Mouse (Mus musculus) layer of hippocampus, adult 9-10 months (tissue): ENCODE data around the gene Ccin.

Experiments
- DNase-seq: peaks from one replicate; pipeline ENCODE4 v3.0.0; 2022; ENCODE audit warnings: low spot score

Ccin gene

DNA sequence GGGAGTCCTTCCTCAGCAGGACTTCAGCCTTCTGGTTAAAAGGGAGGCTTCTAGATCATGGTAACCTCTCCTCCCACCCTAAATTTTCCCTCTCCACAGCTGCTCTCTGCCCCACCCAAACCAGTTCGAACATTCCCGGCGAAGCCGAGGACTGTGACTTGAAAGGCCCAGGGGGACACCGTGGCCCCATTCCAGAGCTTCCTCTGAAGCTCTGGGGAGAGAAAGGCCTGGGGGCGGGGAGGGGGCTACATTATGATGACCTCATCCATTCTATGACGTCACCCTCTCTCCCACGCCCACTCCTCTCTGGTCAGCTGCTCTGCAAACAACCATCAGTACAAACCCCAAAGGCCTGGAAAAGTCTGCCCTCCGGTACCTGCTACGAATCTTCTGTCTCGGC, at the start of gene Ccin:
Gene Ccin, plus strand, starts transcription at position 303 of the 400 bp plus-strand sequence.
- DNase-seq = no peak

DNA sequence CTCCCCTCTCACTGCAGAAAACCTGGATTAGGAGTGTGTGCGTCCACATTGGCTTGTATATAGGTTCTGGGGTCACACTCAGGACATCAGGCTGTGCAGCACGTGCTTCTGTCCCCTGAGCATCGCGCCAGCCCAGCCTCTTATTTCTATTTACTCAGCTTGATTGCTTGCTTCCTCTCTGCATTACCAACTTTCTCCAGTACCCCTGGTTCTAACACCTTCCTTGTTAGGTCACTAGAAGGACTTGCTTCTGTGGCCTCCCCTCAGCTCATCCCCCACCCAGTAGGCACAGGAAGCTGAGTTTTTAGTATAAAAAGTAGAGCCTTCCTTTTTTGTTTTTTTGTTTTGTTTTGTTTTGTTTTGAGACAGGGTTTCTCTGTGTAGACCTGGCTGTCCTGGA, 47.1 kb upstream of the Ccin start:
- no peak for DNase-seq

DNA sequence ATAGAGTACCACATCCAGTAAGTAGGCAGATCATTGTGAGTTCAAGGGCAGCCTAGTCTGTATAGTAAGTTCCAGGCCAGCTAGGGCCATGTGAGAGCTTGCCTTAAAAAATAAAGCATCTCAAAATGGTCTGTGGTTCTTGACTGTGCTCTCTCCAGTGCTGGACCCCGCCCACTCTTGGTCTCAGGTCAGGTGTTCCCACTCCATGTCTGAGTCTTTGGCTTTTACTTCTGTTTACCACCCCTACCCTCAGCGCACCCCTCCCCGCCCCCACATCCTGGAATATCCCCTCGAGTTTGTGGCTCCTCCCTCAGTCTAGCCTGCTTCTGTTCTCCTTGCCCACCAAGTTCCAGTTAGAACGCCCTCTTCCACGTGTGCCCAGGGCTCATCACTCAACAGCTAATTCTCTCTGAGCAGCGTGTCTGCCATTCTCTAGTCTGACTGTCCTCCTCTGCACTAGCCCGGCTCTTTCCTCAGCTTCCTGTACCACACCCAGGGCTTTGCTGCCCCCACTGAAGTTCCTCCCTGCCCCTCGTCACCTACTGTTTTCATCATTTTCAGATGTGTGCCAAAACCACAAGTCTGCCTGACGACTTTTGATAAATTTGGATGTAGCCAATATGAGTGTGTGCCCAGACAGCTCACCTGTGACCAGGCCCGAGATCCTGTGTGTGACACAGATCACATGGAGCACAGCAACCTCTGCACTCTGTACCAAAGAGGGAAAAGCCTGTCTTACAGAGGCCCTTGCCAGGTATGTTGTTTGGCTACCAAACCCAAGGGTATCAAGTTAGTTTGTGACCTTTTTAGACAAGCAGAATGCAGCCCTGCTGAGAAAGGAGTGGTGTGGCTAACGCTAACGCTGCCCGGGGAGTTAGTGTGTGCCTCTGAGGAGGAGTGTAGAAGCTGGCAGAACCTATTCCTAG, 46.3 kb upstream of the Ccin start:
- no peak for DNase-seq

DNA sequence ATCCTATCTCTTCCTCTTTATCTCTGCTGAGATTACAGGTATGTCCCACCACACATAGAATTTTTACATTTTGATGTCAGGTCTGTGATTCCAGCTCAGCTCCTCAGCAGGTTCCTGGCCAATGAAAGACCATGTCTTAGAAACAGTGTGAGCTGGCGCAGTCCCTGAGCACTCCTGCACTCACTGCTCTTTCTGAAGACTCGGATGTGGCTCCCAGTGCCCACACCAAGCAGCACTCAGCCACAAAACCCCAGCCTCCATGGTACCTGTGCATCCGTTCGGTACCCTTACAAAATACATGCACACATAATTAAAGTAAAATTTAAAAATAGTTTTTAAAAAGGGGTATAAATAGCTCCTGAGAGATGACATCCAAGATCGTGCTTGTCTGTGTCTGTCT, 42.0 kb upstream of the Ccin start:
- no peak for DNase-seq

DNA sequence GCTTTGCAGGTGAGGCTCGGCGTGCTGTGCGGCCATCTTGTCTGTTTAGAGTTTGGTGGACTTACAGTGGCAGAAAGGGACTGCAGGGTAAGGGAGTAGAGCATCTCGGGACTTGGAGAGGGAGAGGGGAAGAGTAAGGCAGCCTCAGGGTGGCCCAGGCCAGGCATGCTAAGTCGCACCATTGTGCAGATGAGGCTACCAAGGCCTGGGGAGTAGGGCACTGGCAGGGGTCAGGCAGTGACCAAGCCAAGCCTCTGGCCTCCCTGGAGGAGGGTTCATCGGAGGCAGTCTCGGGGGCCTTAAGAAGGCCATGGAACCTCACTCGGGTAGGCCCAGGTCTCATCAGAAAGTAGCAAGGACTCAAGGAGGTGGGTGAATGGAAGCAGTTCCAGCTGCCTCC, 40.9 kb upstream of the Ccin start:
- DNase-seq = no peak

DNA sequence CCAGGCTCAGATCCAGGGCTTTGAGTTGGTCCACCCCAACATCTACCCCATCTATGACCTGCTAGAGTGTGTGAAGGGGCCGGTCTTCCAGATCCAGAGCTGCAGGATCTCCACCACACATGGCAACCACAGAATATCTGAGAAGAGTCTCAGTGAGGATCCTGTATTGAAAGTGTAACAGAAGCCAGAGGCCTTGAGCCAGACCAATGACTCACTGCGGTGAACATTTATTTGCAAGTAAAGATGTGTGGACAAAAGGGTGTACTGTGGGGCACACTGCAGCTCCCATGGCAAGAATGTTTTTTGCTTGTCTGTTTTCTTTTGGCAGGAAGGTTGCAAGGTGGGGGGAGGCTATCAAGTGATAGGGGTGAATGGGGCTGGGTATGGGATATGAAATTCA, 35.7 kb upstream of the Ccin start:
- DNase-seq = no peak

DNA sequence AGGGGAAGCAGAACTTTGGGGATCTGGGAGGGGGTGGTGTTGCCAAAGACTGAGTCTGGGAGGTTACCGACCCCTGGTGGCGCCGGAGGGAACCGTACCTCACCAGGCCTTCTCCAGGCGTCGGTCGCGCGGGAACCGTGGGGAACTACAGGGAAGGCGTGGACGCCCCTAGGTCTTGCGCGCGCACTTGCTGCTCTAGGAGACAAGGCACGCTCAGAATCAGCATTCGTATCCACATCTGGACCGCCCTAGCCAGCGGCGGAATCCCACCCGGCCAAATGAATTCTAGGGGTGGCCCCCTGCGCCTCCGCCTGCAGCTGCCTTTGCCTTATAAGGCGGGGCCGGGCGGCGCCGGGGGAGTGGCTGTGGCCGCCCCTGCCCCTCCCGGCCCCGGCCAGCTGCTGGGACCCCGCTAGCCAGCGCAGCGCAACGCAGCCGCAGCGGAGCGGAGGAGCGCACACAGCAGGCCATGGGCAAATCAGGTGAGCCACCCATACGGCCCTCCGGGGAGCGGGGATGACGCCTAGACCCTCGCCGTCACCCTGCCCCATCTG, 25.9 kb upstream of the Ccin start, which contains the start of gene Glipr2:
Gene Glipr2, plus strand, starts transcription at position 110 of the 554 bp plus-strand sequence.
- DNase-seq = no peak

DNA sequence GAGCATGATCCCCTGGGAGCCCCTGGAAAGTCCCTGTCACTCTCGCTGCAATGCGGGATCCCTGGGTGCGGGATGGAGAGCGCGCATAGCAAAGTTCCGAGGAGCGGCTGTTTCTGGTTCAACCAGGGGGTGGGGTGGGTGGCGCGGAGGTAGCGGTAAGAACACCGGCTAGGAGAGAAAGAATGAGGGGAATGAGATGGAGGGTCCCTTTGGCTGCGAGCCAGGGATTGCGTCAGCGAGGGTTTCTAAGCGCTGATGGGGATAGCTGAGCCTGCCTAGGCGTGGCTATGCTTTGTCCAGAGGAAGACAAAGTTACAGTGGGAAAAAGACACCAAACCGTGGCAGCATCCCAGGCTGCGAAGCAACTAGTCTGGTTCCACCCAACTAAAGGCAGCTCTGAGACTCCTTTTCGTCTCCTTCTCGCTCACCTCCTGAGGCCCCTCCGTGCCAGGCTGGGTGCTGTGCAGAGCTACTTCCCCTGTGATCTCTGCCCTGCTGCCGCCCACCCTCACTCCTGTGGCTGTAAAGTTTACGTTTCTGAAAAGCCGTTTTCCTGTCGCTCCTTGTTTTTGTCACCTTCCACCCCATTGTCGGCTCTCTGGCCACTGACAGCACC, 25.3 kb upstream of the Ccin start:
- no peak for DNase-seq

DNA sequence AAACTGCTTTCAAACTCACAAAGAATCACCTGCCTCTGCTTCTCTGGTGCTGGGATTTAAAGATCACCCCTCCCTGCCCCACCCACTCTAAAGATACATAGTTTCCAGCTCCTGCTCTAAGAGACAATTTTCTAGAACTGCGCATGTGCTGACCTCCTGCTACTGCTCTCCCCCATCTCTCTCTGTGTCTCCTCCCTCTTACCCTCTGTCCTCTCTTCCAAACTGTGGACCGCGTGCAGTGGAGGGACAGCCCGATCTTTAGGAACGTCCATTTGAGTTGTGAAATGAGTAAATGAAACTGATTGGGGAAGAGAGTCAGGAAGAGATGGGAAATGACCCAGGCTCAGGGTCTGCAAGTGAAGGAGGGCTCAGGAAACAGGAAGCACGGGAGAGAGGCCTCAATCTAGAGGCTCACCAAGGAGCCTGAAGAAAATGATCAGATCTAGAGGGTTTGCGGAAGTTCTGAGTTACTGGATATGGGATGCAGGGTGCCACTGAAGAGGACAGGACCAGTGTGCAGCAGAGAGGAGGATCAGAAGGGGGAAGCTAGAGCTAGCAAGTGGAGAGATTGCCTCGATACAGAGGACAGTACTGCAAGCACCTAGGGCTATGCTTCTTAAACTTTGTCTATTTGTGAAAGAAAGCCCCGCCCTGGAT, 23.6 kb upstream of the Ccin start:
- DNase-seq = no peak

DNA sequence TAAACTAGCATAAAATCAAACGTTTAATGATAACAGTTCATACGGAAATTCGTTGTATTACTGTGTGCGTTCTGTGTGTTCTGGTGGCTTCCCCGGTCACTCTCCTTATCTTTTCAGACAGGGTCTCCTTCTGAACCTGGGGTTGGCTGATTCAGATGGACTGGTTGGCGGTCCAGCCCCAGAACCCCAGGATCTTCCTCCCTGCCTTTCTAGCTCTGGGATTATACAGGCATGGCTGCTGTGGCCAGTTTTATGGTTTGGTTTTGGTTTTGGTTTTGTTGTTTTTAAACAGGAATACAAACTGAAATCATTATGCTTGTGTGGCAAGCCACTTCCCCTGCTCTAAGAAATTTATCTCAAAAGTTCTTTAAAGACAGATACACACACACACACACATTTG, 23.1 kb upstream of the Ccin start:
- no peak for DNase-seq

DNA sequence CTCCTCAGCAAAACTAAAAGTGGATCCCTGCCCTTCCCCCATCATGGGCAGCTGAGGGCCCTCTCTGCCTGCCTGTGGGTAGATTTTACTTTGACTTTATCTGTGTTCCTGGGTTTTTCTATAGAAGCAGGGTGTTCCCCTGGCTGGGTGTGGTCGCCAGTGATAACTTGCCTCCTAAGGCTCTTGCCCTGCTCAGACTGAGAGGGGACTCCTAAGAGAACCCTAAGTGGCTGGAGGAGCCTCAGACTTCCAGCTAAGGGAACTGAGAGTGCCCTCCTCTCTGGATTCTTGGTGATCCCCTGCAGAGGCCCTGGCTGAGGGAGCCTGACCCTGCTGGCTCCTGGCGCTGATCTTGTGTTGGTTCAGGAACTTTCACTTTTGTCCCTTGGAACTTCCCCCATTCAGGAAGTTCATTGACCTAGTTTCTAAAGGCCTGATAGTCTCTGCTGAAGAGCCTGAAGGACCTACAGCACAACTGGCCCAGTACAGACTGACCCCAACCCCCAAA, 18.9 kb upstream of the Ccin start:
- no peak for DNase-seq

DNA sequence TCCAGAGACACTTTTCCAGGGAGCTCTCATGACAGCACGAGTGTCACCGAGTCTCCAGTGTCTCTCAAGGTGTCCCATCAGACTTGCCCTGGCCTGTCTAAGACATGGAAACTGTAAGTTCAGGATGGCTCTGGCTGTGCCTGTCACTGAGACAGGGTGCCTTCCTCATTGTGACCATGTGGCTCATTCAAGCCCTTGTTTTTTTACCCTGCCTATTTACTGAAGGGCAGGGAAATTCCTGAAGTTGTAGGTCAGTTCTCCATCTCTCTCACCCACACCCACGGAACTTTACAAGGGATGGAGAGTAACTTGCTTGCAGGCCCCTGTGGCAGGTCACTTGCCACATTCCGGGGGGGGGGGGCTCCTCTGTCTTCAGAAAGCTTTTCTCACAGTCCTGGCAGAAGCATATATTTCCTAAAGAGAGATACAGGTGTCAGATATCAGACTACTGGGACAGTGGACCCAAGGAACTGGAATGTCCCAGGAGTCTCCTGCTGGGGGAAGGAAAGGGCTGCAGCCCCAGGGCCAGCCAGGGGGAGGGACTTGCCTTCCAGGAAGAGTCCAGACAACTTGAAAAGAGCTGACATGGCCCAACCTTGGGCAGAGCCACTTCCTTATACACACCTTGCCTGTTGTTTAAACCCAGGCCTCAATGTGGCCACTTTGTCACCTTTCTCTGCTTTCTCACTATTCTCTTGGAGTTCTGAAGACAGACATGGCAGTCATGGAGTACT, 18.2 kb upstream of the Ccin start:
- no peak for DNase-seq

DNA sequence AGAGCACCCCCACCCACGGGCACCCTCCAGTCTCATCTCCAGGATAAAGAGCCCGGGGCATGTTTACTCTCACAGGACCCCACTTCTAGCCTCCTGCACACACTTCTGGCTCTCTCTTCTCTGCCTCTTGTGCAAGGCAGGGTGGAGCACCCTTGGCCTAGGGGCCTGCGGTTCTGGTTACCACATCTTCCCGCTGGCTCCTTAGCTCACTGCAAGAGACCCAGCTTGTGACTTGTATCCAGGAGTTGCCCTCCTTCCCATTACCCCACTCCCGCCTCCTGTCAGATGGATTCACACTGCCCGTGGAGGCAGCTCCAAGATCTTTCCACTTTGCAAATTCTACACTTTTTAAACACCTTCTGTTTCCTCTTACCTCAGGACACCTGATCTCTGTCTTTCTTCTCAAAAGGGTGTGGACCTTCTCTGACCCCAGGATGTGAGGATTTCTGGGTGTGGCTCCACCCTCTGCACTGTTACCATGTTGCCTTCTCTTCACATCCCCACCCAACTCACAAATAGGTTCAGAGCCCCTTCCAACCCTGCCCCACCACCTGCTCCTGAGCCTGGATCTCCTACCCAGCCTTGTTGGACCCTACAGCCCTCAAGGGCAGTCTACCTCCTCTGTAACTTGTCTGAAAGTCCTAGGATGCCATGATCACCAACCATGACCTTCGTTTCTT, 17.3 kb upstream of the Ccin start:
- no peak for DNase-seq

DNA sequence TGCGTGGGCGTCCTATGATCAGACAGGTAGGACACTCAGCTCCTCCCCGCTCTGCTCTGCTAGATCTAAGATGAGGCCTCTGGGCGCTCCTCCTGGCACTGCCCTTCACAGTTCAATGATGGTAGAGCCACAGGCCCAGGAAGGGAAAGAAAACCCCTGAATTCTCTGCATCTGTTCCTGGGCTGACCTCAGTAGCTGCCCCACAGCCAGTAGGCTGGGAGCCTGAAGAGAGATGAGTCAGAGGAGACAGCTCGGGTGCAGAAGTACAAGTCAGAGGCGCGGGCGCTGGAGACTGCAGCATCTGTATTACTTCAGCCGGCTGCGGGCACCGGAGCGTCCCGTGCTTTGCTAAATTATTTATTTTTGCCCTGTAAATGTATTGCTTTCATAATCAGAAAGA, 14.6 kb upstream of the Ccin start:
- no peak for DNase-seq

DNA sequence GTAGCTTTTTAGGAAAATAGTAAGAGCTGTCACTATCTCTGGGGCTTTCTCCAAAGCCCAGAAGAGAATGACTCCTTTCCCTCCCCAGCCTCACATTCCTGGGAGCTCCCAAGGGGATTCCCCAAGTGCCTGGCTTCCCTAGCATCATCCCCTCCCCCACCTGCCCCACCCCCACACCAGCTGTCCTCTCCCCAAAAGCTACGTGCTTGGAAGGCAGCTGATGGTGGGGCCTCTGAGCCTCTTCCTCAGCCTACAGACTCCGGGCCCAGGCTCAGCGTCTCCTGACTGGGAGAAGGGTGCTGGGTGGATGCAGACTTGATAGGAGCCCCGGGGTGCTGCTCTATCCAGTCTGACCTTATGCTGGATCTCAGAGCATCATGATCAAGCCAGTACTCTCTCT, 13.9 kb upstream of the Ccin start:
- DNase-seq = no peak

DNA sequence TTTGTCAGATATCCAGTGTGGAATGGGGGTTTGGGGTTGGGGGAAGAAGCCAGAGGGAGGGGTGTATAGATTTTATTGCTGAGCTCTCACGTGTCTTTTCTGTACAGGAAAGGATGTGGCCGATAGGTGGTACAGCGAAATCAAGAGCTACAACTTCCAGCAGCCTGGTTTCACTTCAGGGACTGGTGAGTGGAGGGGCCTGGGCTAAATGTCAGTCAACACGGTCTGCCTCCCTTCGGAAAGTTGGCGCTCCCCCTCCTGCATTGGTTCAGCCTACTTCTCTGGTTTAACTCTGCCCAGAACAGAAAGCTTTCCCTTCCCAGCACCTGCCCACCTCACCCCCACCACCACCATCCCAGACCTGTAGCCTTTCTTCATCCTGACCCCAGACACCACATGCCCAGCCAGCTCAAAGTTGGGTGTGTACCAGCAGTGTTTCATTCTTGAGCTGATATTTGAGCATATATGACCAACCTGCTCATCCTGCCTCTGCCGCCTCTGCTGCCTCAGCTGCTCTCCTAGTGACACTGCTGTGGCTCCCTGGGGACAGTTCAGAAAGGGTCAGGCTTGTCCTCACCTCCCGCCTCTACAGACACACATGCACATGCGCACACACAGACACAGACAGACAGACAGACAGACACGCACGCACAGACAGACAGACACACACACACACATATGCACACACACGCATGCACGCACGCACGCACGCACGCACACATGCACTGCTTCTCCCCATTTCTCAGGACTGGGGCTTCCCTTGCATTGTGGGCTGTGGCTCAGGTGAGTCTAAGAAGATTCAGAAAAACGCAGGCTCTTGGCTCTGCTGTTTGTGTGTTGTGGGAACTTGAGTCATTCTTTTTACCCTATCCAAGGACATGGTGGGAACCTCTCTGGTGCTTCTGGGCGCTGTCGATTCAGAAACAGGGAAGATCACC, 12.6 kb upstream of the Ccin start:
- no peak for DNase-seq

DNA sequence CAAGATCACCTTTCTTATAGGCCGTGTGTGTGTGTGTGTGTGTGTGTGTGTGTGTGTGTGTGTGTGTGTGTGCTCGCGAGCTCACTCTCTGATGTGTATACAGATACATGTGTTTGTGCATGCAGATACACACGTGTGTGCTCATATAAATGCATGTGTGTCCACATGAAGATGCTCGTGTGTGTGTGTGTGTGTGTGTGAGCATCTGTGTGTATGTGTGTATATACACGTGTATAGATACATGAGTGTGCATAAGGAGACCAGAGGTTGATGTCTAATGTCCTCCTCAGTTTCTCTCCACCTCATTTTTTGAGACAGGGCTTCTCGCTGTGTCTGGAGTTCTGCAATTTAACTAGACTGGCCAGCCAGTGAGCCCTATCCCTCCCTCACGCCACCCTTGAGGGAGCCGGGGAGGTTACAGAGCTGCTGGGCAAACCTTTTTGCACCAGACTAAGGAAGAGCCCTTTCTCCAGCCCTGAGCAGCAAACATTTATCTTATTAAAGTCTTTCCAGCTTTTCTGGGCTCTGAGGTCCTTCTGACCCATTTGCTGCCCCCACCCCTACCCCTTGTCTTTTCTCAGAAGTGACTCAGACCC, 11.6 kb upstream of the Ccin start:
- no peak for DNase-seq

DNA sequence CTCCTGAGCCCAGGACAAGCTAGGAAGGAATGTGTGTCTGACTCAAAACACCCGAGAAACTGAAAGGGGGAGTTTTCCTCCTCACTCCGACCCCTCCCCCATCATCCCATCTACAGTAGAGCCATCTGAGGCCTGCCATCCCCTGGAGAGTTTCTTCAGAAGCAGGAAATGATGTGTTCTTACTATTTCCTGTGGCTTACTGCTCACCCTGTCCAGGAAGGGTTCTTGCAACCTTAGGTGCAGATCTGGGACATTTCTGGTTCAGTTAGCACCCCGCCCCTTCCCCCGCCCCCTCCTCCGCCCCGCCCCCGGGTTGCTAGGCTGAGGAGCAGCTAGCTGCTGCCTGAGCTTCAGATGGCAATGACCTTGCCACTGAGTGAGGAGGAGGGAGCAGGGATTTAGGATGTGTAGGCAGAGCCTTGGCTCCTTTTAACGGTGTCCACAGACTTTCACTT, 11.1 kb upstream of the Ccin start:
- no peak for DNase-seq

DNA sequence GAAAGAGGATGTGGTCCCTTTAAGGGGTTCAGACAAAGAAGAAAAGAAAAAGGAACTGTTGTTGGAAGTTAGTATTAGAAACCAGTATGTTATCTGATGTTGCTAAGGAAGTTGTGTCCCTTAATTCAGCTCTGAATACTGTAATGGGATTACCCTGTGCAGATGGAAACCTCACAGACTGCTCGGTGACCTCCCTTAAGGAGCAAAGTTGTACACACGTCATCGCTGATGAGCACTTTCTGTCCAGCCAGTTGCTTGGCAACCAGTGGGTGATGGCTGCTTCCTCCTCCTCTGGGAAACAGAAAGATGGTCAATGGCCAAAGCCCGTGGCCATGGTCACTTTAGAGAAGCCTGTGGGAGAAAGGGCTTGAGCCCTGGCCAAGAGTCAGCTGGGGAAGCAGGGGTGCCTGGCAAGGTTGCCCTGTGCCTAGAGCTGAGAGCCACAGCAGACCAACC, 9.7 kb upstream of the Ccin start:
- no peak for DNase-seq
